ENCODE assay signal across 9 mouse cellular contexts in the genomic region with DNA sequence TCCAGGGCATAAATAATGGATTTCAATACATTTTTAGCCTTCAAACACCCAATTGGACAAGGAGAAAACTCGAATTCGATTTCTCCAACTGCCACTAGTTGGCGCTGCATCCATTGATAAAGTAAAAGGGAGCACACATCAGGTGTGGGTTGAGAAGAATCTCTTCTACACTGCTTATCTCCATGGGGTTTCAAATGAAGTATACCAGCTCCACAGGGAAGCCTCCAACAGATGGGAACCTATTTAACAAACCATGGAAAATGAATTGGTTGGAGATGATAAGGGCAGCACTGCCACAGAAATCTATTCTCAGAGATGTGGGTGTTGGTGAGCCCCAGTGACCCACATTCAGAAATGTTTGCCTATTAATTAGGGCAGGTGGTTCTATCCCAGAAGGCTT.
DNase-seq lines count a peak whose midpoint lies in the region; ATAC-seq and TF ChIP-seq lines count a peak whose summit lies in the region.
"Had no signal": no experiment of that assay in that cellular context is flagged by ENCODE, and none has a peak within 500 bp of the region (broad histone marks: within the 10 kb centered on the region; RNA-seq: fewer than 3 reads in every experiment).

No protein-coding gene starts in this region.

- no peak overlapping the region for H3K4me3 ChIP-seq in intestine, postnatal 0 days (ENCODE audit: low read depth, low read length)
- no peak overlapping the region for H3K4me3 ChIP-seq in intestine, embryonic 16.5 days (ENCODE audit: low read length)
- no peak overlapping the region for H3K4me3 ChIP-seq in cortical plate, adult 2 months (ENCODE audit: insufficient read depth, low read length)
- H3K4me3 ChIP-seq in kidney, adult 2 months (ENCODE audit: insufficient read depth, low read depth, low read length), result no peak overlapping the region
- H3K4me3 ChIP-seq: megakaryocyte, embryonic 14.5 days had no signal

- 13% methylated on average over 3 of the region's 3 CpGs for WGBS in intestine, postnatal 0 days
- WGBS in intestine, embryonic 16.5 days, result 16% methylated on average over 3 of the region's 3 CpGs
- 11% methylated on average over 3 of the region's 3 CpGs for WGBS in kidney, adult 2 months

- H3K36me3 ChIP-seq in intestine, postnatal 0 days (ENCODE audit: control insufficient read depth, insufficient read depth), result no peaks in the 10 kb centered on the region
- no peaks in the 10 kb centered on the region for H3K36me3 ChIP-seq in intestine, embryonic 16.5 days (ENCODE audit: control insufficient read depth, insufficient read depth, low read length)
- no peaks in the 10 kb centered on the region for H3K36me3 ChIP-seq in kidney, adult 2 months (ENCODE audit: control insufficient read depth, insufficient read depth, low read length)

- no peak for ATAC-seq in intestine, postnatal 0 days
- ATAC-seq in intestine, embryonic 16.5 days, result no peak

- no peaks in the 10 kb centered on the region for H3K9me3 ChIP-seq in intestine, postnatal 0 days (ENCODE audit: control insufficient read depth)
- H3K9me3 ChIP-seq in intestine, embryonic 16.5 days (ENCODE audit: control insufficient read depth, low read length), result no peaks in the 10 kb centered on the region
- H3K9me3 ChIP-seq: megakaryocyte, embryonic 14.5 days had no signal

- H3K27me3 ChIP-seq in intestine, postnatal 0 days (replicated peaks; ENCODE audit: control insufficient read depth, insufficient read depth, low read length), result no peaks in the 10 kb centered on the region
- H3K27me3 ChIP-seq in intestine, embryonic 16.5 days (replicated peaks; ENCODE audit: control insufficient read depth, insufficient read depth, low read length), result no peaks in the 10 kb centered on the region
- no peaks in the 10 kb centered on the region for H3K27me3 ChIP-seq in kidney, adult 2 months (replicated peaks; ENCODE audit: control insufficient read depth, insufficient read depth, low read length)
- H3K27me3 ChIP-seq: megakaryocyte, embryonic 14.5 days had no signal

- no peak overlapping the region for H3K4me2 ChIP-seq in intestine, postnatal 0 days (replicated peaks; ENCODE audit: low read depth)
- H3K4me2 ChIP-seq in intestine, embryonic 16.5 days (ENCODE audit: low read depth, low read length), result no peak overlapping the region

- peak; percentile 38 for DNase-seq in thymus, postnatal 4 days
- no peak for DNase-seq in thymus, postnatal 14 days
- no peak for DNase-seq in urinary bladder, postnatal 25 days (ENCODE audit: low spot score)
- no peak for DNase-seq in kidney, adult 2 months
- no peak for DNase-seq in kidney, adult 11 months

- TF ChIP-seq POLR2A in cortical plate, adult 2 months (IDR thresholded peaks at IDR 0.05; ENCODE audit: extremely low read depth, insufficient read depth, low read length), result no peak
- TF ChIP-seq POLR2A in kidney, adult 2 months (IDR thresholded peaks at IDR 0.05; ENCODE audit: low read depth, low read length), result no peak

- H3K27ac ChIP-seq in intestine, postnatal 0 days (ENCODE audit: low read depth, low read length), result no peak overlapping the region
- no peak overlapping the region for H3K27ac ChIP-seq in intestine, embryonic 16.5 days (ENCODE audit: low read length)
- no peak overlapping the region for H3K27ac ChIP-seq in cortical plate, adult 2 months (ENCODE audit: insufficient read depth, low read length)
- H3K27ac ChIP-seq in kidney, adult 2 months (ENCODE audit: insufficient read depth, low read depth, low read length), result no peak overlapping the region

- no peak overlapping the region for H3K9ac ChIP-seq in intestine, postnatal 0 days (ENCODE audit: low read depth, low read length)
- no peak overlapping the region for H3K9ac ChIP-seq in intestine, embryonic 16.5 days (ENCODE audit: low read depth, low read length)

- TF ChIP-seq CTCF in intestine, postnatal 0 days (IDR thresholded peaks at IDR 0.05; ENCODE audit: low read depth), result peak; percentile 53
- TF ChIP-seq CTCF in cortical plate, adult 2 months (IDR thresholded peaks at IDR 0.05; ENCODE audit: extremely low read depth, insufficient read depth, low read length), result peak; percentile 35; the same call in 1 of the 2 replicates
- no peak for TF ChIP-seq CTCF in kidney, adult 2 months (conservative IDR thresholded peaks at IDR 0.05; ENCODE audit: insufficient read depth, insufficient read length, low read depth, low read length)

- H3K4me1 ChIP-seq in intestine, postnatal 0 days (replicated peaks; ENCODE audit: control insufficient read depth, insufficient read depth, low read length), result no peaks in the 10 kb centered on the region
- no peaks in the 10 kb centered on the region for H3K4me1 ChIP-seq in intestine, embryonic 16.5 days (ENCODE audit: control insufficient read depth, insufficient read depth, low read length)
- no peaks in the 10 kb centered on the region for H3K4me1 ChIP-seq in cortical plate, adult 2 months (ENCODE audit: control insufficient read depth, insufficient read depth, low read length)
- no peaks in the 10 kb centered on the region for H3K4me1 ChIP-seq in kidney, adult 2 months (ENCODE audit: control insufficient read depth, insufficient read depth, low read length)
- H3K4me1 ChIP-seq: megakaryocyte, embryonic 14.5 days had no signal
